Mouse (Mus musculus): ENCODE data around the gene Bola2.
"Not testable (repeated sequence)": the region's sequence is repeated elsewhere in the genome, so short reads cannot be mapped to it uniquely, and the experiment has no call there.

Bola2 gene

DNA sequence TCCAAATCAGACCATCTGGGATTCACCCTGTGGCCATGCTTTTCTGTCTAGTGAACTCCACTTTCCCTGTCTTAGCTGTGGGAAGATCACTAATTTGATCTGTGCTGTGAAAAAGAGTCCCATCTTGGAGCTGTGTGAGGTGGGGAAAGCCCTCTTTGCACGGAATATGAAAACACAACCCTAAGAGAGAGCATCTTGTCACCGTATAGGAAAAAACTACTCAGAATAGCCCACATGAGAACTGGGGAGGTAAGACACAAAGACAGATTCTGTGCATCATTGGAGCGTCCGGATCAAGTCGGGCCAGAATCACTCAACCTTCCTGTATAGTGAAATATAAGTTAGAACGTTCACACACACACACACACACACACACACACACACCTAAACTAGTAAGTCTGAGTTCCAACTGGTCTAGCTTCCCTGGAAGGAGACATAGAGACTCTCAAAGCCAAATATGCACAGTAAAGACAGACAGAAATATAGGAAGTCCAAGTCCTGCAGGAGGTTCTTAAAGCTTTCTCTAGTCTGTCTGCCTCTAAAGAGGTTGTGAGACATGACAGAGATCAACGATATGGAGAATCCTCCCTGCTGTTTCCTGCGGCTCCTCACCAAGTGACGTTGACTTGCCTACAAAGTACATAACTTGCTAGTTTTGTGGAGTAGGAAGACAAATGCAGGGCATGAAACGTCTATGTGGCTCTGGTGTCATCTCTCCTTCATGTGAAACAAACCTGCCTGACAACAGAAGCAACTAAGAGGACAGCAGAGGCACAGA lies 13.2 kb downstream of the Bola2 start:
- DNase-seq (ENCODE audit: low read depth): no peak

DNA sequence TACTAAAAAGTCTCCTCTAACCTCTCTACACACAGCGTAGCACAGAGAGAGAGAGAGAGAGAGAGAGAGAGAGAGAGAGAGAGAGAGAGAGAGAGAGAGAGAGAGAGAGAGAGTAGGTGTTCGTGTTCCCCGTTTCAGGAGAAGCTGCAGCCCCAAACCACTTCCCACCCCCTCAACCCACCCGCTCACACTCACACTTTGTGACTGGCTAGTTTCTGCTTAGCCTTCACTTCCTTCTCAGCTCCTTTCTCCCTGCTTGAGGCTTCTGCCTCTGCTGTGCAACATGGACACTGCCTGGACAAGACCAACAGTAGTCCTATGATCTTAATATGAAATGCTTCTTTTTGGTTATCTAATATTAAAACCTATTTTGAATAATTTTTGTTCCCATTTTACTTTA lies 15.1 kb downstream of the Bola2 start:
- no peak for DNase-seq (ENCODE audit: low read depth)

DNA sequence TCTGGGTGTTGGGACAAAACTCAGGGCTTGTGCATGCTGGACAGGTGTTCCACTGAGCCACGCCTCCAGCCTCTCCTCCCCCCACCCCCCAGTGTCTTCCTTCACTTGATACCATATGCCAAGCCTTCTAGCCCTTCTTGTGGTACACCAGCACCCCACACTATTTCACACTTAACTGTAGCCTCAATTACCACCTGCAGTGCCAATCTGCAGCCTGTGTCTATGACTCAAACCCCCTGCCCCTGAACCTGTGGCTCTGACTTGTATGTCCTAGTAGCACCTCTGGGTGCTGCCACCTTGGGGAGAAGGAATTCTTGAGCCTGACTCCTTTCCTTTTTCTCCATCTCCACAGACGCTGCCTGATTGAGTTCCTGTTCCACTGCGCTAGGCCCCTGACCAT lies 16.7 kb downstream of the Bola2 start:
- DNase-seq (ENCODE audit: low read depth): no peak

DNA sequence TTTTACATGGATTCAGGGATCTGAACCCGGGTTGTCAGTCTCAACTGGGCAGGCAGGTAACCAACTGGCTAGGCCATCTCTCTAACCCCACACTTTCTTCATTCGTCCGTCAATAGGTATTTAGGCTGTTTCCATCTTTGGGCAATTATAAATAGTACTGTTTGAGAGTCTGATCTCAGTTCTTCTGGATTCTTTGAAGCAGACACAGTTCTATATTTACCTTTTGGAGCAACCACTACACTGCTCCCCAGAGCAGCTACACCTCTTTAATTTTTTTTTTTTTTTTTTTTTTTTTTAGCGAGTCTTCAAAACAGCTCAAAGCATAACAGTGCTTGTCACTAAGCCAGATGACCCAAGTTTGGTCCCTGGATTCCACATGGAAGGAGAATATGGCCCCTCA lies 20.5 kb downstream of the Bola2 start:
- DNase-seq (ENCODE audit: low read depth): no peak

DNA sequence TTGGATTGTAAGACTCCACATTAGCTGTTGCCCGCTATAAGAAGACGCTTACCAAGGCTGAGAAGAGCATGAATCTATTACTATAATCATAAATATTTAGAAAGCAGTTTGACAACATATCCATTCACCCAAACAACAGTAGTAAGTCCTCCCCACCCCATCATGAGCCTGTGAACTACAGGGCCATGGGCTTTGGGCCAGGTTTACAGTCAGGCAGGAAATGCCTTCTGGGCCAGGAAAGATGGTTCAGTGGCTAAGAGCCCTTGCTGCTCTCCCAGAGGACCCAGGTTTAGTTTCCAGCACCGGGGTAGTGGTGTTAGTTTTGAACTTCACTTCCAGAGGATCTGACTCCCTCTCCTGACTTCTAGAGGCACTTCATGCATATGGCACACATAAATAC lies 22.4 kb downstream of the Bola2 start:
- DNase-seq (ENCODE audit: low read depth): no peak

DNA sequence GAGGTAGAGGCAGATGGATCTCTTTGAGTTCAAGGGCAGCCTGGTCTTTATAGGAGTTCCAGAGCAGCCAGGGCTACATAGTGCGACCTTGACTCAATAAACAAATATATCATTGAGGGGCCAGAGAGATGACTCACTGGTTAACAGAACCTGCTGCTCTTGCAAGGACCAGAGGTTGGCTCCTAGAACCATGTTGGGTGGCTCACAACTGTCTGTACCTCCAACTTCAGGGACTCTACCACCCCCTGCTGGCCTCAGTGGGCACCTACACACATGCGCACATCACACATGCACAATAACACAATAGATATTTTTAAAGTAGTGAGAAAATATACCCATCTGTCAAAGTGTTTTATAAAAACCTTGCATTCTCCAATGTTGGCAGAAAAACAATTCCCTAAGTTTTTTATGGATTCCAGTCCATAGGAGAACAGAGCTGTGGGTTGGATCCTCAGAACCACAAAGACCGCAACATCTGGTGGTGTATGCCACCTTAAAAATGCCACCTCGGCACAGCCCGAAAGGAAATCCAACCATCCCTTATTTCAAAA lies 23.7 kb downstream of the Bola2 start:
- no peak for DNase-seq (ENCODE audit: low read depth)

DNA sequence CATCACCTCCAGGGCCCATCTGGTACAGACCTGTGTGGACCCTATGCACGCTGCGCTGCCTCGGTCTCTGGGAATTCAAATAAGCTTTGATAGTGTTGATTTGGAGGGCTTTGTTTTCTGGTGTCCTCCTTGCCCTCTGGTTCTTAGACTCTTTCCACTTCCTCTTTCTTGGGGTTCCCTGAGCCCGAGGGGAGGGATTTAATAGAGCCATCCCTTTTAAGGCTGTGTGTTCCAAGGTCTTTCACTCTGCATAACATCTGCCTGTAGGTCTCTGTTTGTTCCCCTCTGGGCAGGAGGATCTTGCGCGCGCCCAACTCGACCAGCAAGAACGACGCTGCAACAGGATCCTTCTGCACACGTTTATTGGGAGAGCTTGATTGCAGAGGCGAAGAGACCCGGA lies 26.4 kb downstream of the Bola2 start:
- no peak for DNase-seq (ENCODE audit: low read depth)

DNA sequence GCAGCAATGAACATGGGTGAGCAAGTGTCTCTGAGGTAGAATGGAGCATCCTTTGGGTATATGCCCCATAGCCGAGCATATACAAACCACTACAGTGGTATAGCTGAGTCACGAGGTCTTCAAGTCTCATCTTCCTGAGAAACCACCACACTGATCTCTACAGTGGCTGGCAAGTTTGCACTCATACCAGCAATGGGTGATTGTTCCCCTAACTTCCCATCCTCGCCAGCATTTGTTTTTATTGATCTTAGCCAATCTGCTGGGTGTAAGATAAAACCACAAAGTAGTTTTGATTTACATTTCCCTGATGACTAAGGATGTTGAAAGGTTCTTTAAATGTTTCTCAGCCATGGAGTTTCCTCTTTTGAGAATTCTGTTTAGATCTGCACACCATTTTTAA lies 29.9 kb downstream of the Bola2 start:
- no peak for DNase-seq (ENCODE audit: low read depth)

DNA sequence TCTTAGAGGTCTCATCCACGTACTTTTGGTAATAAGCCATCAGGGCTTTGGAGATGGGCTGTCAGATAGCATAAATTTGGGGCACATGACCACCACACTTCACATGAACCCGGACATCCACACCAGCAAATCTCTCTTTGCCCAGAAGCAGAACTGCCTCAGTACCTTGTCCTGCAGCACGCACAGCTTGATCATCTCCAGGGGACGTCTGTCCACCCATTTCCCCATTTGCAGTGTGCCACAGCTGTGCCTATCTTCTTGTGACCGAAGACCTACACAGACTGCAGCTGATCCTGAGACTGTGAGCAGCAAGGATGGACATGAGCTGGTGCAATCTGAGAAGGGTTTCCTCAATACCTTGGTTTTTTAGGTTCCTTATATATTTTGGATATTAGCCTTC lies 30.5 kb downstream of the Bola2 start:
- DNase-seq (ENCODE audit: low read depth): no peak

DNA sequence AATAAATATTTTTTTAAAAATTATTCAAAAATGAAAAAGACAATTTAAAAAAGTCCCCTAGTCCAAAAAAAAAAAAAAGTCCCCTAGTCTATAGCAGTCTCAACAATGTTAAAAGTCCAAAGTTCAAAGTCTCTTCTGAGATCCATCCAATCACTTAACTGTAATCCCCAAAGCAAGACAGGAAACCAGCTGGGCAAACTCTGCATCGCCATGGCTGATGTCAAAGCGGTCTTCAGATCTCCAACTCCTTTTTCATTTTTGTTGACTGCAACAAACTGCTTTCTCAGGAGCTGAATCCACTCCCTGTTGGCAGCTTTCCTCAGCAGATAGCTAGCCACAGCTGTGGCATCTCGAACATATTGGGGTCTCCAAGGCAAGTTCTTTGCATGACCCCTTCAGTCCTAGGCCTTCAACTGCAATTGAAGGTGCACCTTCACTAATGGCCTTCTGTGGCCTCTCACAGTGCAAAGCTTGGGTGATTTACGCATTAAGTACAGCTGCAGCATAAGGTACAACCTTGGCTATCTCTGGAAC lies 35.1 kb downstream of the Bola2 start:
- not testable (repeated sequence) for DNase-seq (ENCODE audit: low read depth)

DNA sequence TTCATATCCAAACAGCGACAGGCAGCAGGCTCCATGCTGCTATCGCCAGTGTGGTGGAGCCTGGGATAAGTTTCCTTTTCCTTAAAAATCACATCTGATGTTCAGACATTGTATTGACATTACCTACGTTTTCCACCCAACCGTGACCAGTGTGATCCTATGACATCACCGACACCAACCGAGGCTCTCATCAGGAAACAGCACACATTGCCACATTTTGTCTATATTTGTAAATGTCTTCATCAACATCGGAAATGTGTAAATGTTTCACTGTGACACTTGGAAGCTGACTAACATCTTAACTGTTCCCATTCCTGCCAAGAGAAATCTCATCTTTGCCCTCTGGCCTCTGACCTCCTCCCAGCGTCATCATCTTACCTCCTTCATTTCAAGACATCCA lies 40.9 kb downstream of the Bola2 start:
- no peak for DNase-seq (ENCODE audit: low read depth)

DNA sequence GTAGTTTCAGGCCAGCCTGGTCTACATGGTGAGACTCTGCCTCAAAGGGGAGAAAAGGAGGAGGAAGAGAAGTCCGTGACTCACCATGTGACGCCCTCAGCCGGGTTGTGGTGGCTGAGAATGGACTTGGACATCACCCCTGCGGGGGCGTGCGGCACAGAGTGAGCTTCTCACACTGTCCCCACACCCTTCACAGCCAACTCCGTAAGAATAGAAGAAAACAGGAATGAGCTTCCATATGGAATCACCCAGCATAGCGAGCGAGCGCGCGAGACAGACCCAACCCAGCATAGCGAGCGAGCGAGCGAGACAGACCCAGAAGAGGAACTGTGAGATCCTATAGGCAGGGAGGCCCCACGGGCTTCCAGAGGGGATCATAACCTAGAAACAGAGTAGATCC lies 44.4 kb downstream of the Bola2 start:
- no peak for DNase-seq (ENCODE audit: low read depth)

DNA sequence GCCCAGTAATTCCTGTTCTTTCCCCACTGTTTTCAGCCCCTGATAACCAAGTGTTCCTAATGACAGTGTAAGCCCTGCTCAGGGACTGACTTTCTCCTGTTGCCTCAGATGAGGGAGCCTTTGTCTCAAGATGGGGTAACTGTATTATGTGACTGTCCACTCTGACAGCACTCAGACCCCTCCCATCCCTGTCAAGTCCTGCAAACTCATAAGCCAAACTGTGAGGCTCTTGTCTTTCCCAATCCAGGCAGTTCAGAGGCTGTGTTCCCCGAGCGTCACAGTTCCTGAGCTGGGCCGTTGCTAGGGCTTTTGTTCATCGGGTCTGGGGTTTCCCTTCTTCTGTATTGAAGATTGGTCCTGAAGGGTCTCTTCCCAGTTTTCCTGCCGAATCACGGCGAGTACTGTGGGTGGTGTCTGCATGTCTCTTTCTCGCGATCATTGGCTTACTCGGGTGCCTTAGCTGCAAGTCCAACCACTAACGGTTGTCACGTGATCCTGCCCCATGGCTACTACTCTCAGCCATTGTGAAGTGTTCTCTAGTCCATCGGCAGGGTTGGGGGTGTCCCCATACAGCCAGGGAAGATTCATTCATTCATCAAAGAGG lies 45.0 kb downstream of the Bola2 start:
- DNase-seq (ENCODE audit: low read depth): no peak

DNA sequence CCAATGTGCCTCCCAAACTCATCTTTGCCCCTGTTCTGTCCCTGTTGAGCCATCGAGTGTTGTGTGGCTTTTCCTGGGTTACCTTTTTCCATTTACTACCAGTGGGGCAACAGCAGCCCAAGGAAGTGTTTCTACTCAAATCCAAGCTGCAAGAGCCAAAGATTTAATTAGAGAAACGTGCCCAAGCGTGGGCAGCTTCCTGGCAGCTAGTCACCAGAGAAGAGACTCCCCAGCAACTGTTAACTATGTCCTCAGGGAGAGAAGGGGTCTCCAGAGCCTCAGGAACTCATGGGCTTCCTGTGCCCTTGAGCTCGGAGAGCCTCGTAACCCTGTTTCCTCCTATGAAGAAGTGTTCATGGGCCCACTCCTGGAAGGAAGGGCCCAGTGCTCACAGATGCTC lies 45.8 kb downstream of the Bola2 start:
- no peak for DNase-seq (ENCODE audit: low read depth)

DNA sequence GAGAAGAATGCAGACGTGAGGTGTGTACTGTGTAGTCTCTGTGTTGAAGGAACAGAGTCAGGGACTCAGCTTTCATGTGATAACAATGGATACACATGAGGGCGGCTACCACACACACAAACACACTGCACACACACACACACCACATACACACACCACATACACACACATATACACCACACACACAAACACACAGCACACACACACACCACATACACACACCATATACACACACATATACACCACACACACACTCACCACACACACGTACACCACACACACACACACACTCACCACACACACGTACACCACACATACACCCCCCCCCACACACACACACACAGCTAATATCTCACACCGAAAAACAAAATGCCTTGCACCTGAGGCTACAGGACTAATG lies 46.3 kb downstream of the Bola2 start:
- DNase-seq (ENCODE audit: low read depth): no peak

DNA sequence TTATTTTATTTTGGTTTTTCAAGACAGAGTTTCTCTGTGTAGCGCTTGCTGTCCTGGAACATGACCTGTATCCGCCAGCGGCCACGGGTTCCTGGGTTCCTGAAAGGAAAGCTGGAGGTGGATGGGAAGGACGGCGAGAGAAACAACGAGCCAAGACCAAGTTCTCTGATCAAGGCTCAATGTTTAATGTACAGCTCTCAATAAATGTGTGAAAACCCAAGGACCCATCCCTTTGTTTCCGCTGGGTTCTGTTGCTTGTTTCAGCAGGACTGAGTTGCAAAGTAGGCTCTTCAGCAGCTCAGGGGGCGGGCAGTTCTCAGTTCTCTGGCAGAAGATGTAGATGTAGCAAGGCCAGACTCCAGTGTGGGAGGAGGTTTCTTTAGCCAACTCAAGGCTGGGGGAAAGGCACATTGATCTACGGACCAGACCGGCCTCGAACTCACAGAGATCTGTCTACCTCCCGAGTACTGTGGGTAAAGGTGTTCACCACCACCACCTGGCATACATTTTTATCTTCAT lies 46.8 kb downstream of the Bola2 start:
- DNase-seq (ENCODE audit: low read depth): no peak

DNA sequence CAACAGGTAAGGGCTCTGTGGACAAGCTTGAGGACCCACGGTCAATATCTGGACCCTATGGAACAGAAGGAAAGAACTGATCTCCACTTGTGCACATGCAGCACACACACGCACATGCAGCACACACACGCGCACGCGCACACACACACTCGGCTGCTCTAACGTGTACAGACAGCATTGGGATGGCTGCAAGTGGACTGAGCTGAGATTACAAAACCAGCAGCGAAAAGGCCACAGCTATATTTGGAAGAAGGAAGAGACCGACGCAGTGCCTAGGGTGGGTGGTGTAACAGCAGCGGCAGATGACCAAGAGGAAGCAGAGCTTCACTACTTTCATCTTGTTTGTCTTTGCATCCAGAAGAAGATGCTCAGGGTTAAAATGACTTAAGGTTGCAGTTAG lies 50.9 kb downstream of the Bola2 start:
- DNase-seq (ENCODE audit: low read depth): no peak

DNA sequence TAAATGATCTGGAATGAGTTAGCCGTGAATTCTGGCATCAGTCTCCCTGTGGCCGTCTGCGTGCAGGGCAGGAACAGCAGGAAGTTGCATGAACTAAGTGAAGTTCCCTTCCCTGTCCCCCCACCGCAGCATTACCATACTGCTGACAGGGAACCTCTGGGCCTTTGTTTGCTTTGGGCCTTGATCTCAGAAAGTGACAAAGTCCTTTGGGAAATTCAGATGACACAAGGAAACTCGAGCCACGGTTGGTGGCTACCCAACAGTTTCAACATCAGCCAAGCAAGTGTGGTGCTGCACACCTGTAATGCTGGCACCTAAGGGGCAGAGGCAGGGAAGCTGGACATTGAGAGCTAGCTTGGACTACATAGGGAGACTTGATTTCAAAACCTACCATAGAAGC lies 51.6 kb downstream of the Bola2 start:
- no peak for DNase-seq (ENCODE audit: low read depth)

DNA sequence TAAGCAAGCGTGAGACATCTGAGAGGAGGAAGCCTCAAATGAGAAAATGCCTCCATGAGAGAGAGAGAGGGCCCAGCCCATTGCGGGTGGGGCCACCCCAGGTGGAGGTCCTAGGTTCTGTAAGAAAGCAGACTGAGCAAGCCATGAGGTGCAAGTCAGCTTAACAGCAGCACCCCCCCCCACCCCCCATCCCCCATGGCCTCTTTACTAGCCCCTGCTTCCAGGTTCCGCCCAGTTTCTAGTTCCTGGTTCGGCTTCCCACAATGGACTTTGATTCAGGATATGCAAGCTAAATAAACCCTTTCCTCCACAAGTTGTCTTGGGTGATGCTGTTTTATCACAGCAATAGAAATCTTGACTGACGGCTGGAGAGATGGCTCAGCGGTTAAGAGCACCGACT lies 53.6 kb downstream of the Bola2 start:
- DNase-seq (ENCODE audit: low read depth): no peak
